In the genomic region with DNA sequence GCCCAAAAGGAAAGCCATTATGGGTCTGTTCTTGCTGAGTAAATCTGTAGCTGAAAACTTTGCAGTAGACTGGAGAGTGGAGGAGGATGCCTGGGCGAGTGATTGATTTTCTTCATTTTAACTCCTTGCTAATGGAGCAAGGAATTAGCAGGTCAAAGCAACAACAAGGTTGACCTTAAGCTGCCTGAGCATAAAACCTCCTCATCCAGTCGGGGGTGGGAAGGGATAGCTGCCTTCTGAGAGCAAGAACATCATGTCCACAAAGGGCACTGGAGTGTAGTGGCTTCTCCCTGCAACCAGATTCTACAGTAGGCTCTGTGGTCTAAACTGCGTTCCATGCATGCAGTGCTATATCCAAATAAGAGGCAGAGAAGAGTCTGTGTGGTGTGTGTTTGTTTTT, we compare ENCODE assay signal across 24 mouse cellular contexts. TPM values are rescaled to one million over a fixed set of nuclear protein-coding genes. Genes with fewer than 3 reads are reported as not detected.
A peak's percentile ranks its signal among the peaks of the same experiment; 100 is the strongest.
DNase-seq lines count a peak whose midpoint lies in the region; ATAC-seq and TF ChIP-seq lines count a peak whose summit lies in the region.
"Had no signal": no experiment of that assay in that cellular context is flagged by ENCODE, and none has a peak within 500 bp of the region (broad histone marks: within the 10 kb centered on the region; RNA-seq: fewer than 3 reads in every experiment).

No protein-coding gene starts in this region.

- TF ChIP-seq CTCF in kidney, postnatal 0 days (IDR thresholded peaks at IDR 0.05; ENCODE audit: low read depth): no peak

- no peaks in the 10 kb centered on the region for H3K27me3 ChIP-seq in forebrain, embryonic 11.5 days (ENCODE audit: control insufficient read depth, insufficient read depth, low read length)
- H3K27me3 ChIP-seq in forebrain, embryonic 10.5 days (ENCODE audit: poor library complexity, severe bottlenecking): no peaks in the 10 kb centered on the region
- peaks cover 41% of the 10 kb centered on the region for H3K27me3 ChIP-seq in kidney, embryonic 15.5 days
- H3K27me3 ChIP-seq in kidney, postnatal 0 days (ENCODE audit: insufficient read depth, low read length): no peaks in the 10 kb centered on the region; the same call in none of the 2 replicates
- H3K27me3 ChIP-seq: embryonic facial prominence, embryonic 13.5 days; embryonic facial prominence, embryonic 15.5 days; forebrain, embryonic 12.5 days had no signal

- no peak overlapping the region for H3K4me3 ChIP-seq in forebrain, embryonic 11.5 days (ENCODE audit: low read depth, low read length)
- H3K4me3 ChIP-seq in forebrain, embryonic 10.5 days: no peak overlapping the region
- H3K4me3 ChIP-seq in kidney, embryonic 15.5 days (replicated peaks): no peak overlapping the region
- H3K4me3 ChIP-seq in kidney, postnatal 0 days (replicated peaks; ENCODE audit: low read depth, low read length): no peak overlapping the region
- H3K4me3 ChIP-seq: embryonic facial prominence, embryonic 13.5 days; embryonic facial prominence, embryonic 15.5 days; erythroblast, embryonic 14.5 days; forebrain, embryonic 12.5 days had no signal

- WGBS in forebrain, embryonic 11.5 days: 56% methylated on average over 3 of the region's 3 CpGs
- 57% methylated on average over 3 of the region's 3 CpGs for WGBS in forebrain, embryonic 10.5 days
- 19% methylated on average over 3 of the region's 3 CpGs for WGBS in kidney, embryonic 15.5 days
- WGBS in kidney, postnatal 0 days: 15% methylated on average over 3 of the region's 3 CpGs

- DNase-seq in forebrain, embryonic 11.5 days (ENCODE audit: low spot score): peak; percentile 21
- no peak for DNase-seq in forebrain, embryonic 10.5 days (ENCODE audit: extremely low spot score, low spot score)
- DNase-seq in kidney, postnatal 10 days: no peak
- DNase-seq in kidney, postnatal 0 days (ENCODE audit: low spot score): peak; percentile 72
- no peak for DNase-seq in kidney, postnatal 36 days
- no peak for DNase-seq in layer of hippocampus, postnatal 25 days (ENCODE audit: extremely low spot score in 1 of 2, low spot score in 1 of 2)
- DNase-seq: adrenal gland, adult 2 months; adrenal gland, postnatal 10 days; adrenal gland, postnatal 25 days; cerebellum, adult 11 months; cerebellum, adult 18-20 months; cerebellum, adult 8-10 months; cerebellum, adult 9-11 months; cerebellum, postnatal 14 days had no signal

- no peak overlapping the region for H3K27ac ChIP-seq in forebrain, embryonic 11.5 days (ENCODE audit: low read depth, low read length)
- H3K27ac ChIP-seq in forebrain, embryonic 10.5 days: no peak overlapping the region
- H3K27ac ChIP-seq in kidney, embryonic 15.5 days: no peak overlapping the region
- no peak overlapping the region for H3K27ac ChIP-seq in kidney, postnatal 0 days
- H3K27ac ChIP-seq: embryonic facial prominence, embryonic 13.5 days; embryonic facial prominence, embryonic 15.5 days; forebrain, embryonic 12.5 days had no signal

- no peak overlapping the region for H3K4me2 ChIP-seq in forebrain, embryonic 11.5 days (ENCODE audit: low read depth, low read length, severe bottlenecking)
- no peak overlapping the region for H3K4me2 ChIP-seq in kidney, embryonic 15.5 days
- H3K4me2 ChIP-seq in kidney, postnatal 0 days (ENCODE audit: low read length): no peak overlapping the region
- H3K4me2 ChIP-seq: embryonic facial prominence, embryonic 13.5 days; embryonic facial prominence, embryonic 15.5 days; forebrain, embryonic 12.5 days had no signal

- no peaks in the 10 kb centered on the region for H3K9me3 ChIP-seq in forebrain, embryonic 11.5 days (ENCODE audit: control insufficient read depth, low read length)
- no peaks in the 10 kb centered on the region for H3K9me3 ChIP-seq in forebrain, embryonic 10.5 days
- H3K9me3 ChIP-seq in kidney, embryonic 15.5 days (replicated peaks): no peaks in the 10 kb centered on the region; the same call in 1 of the 2 replicates
- H3K9me3 ChIP-seq in kidney, postnatal 0 days (replicated peaks; ENCODE audit: low read length): no peaks in the 10 kb centered on the region
- H3K9me3 ChIP-seq: embryonic facial prominence, embryonic 13.5 days; embryonic facial prominence, embryonic 15.5 days; forebrain, embryonic 12.5 days had no signal

- no peak for ATAC-seq in forebrain, embryonic 11.5 days (replicated peaks; ENCODE audit: low FRiP score)
- ATAC-seq in kidney, embryonic 15.5 days (replicated peaks; ENCODE audit: low FRiP score): peak; percentile 64
- no peak for ATAC-seq in kidney, postnatal 0 days (replicated peaks; ENCODE audit: low FRiP score, low read depth)
- ATAC-seq: forebrain, embryonic 14.5 days; forebrain, embryonic 16.5 days had no signal

- no peaks in the 10 kb centered on the region for H3K4me1 ChIP-seq in forebrain, embryonic 11.5 days (replicated peaks; ENCODE audit: control insufficient read depth, insufficient read depth, low read length)
- H3K4me1 ChIP-seq in forebrain, embryonic 10.5 days: 0 out of 2 replicates have a peak, but pooled peaks cover 3% of the 10 kb centered on the region
- 0 out of 2 replicates have a peak, but pooled peaks cover 3% of the 10 kb centered on the region for H3K4me1 ChIP-seq in kidney, embryonic 15.5 days
- H3K4me1 ChIP-seq in kidney, postnatal 0 days (replicated peaks; ENCODE audit: insufficient read depth, low read length): no peaks in the 10 kb centered on the region
- H3K4me1 ChIP-seq: embryonic facial prominence, embryonic 13.5 days; embryonic facial prominence, embryonic 15.5 days; forebrain, embryonic 12.5 days had no signal

- H3K36me3 ChIP-seq in forebrain, embryonic 11.5 days (ENCODE audit: control insufficient read depth, insufficient read depth, low read length): no peaks in the 10 kb centered on the region
- no peaks in the 10 kb centered on the region for H3K36me3 ChIP-seq in forebrain, embryonic 10.5 days (replicated peaks)
- H3K36me3 ChIP-seq in kidney, embryonic 15.5 days: no peaks in the 10 kb centered on the region
- H3K36me3 ChIP-seq in kidney, postnatal 0 days (ENCODE audit: insufficient read depth, low read length): no peaks in the 10 kb centered on the region
- H3K36me3 ChIP-seq: embryonic facial prominence, embryonic 13.5 days; embryonic facial prominence, embryonic 15.5 days; forebrain, embryonic 12.5 days had no signal

- no peak overlapping the region for H3K9ac ChIP-seq in forebrain, embryonic 11.5 days (ENCODE audit: low read length)
- H3K9ac ChIP-seq in kidney, embryonic 15.5 days: no peak overlapping the region
- no peak overlapping the region for H3K9ac ChIP-seq in kidney, postnatal 0 days (ENCODE audit: low read depth, low read length)
- H3K9ac ChIP-seq: embryonic facial prominence, embryonic 13.5 days; embryonic facial prominence, embryonic 15.5 days; forebrain, embryonic 12.5 days had no signal

RNA-seq across cellular contexts. Expression of a gene that starts 41.3 kb away (rescaled TPM):
- polyA plus RNA-seq in forebrain, embryonic 11.5 days (2014; fragmentation: Nextera tagmentation; extraction: Ambion mirVana): 0.21 TPM in 1 of 2 replicates, not detected in the other
- 0.21 and 0.72 TPM in 2 replicates for polyA plus RNA-seq in forebrain, embryonic 10.5 days (2016; fragmentation: Nextera tagmentation; extraction: Ambion mirVana)
- 0.23 and 0.29 TPM in 2 replicates for polyA plus RNA-seq in kidney, embryonic 15.5 days (2015; fragmentation: Nextera tagmentation; extraction: Ambion mirVana)
- polyA plus RNA-seq in kidney, postnatal 0 days (2015; fragmentation: Nextera tagmentation; extraction: Ambion mirVana): 0.25 and 0.33 TPM in 2 replicates
- total RNA-seq in layer of hippocampus, postnatal 25 days (2021): 1 to 10 TPM; 5.3 to 6.9 TPM
- total RNA-seq: common myeloid progenitor, adult 5-6 weeks; MEL had no signal
- polyA plus RNA-seq: C2C12; erythroblast, embryonic 14.5 days had no signal

RNA-seq across cellular contexts. Expression of a gene that starts 41.4 kb away (rescaled TPM):
- 1.2 and 1.3 TPM in 2 replicates for polyA plus RNA-seq in forebrain, embryonic 11.5 days (2014; fragmentation: Nextera tagmentation; extraction: Ambion mirVana)
- 0.73 and 1.1 TPM in 2 replicates for polyA plus RNA-seq in forebrain, embryonic 10.5 days (2016; fragmentation: Nextera tagmentation; extraction: Ambion mirVana)
- polyA plus RNA-seq in kidney, embryonic 15.5 days (2015; fragmentation: Nextera tagmentation; extraction: Ambion mirVana): 1.1 and 1.6 TPM in 2 replicates
- 0.39 and 0.65 TPM in 2 replicates for polyA plus RNA-seq in kidney, postnatal 0 days (2015; fragmentation: Nextera tagmentation; extraction: Ambion mirVana)
- 1 to 10 TPM in 1 of 2 experiments, under 1 TPM in 1; 0.47 to 1.1 TPM for total RNA-seq in layer of hippocampus, postnatal 25 days (2021)

Comparison
In these comparisons a context has a peak if more than half of its experiments do, and no peak if none do; other contexts are left out.
1. DNase-seq: peak in forebrain, embryonic 11.5 days (single experiment) and kidney, postnatal 0 days (single experiment); none in forebrain, embryonic 10.5 days (single experiment), kidney, postnatal 10 days (single experiment), kidney, postnatal 36 days (0 of 2) and layer of hippocampus, postnatal 25 days (0 of 2).